Mouse (Mus musculus): ENCODE measurements at regions not wholly inside any gene's neighbourhood (a gene's known extent, or its start where the extent isn't known, plus 50 kb on each side); places are given as distances from the start of the nearest gene placed in this dataset.
A peak's percentile ranks its signal among the peaks of the same experiment; 100 is the strongest.

DNA sequence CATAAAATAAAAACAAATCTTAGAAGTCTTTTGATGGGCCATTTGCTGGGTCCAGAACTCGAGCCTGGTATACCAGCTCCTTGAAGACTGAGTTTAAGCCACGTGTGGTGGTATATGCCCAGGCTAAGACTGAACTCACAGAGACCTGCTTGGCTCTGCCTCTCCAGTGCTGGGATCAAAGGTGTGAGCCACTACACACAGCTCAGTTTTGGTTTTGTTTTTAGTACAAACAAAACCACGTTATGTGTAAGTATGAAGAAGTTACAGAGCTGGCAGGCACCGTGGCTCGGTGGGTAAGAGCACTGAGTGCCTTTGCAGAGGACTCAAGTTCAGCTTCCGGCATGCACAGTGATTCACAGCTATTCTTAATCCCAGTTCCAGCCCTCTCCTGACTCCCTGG, 75.6 kb downstream of the Wdr5 start:
- no peak for DNase-seq (ENCODE audit: low read depth, low spot score)

DNA sequence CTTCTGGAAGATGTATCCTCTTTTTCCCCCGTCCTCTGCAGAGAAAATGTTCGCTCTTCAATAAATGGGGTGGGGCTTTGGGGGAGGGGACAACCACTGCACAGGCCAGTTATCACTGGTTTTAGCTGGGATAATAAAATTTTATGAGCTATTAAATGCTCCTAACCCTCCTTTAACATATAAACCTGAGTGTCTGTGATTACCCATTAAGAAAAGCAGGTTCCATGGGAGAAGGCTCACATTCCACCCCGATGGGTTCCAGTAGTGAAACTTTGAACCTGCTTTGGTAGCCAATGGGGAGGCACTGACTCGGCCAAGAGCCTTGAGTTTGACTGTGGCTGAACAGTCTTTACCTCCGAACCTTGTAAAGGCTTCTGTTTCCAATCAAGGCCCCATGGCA, 76.7 kb downstream of the Wdr5 start:
- DNase-seq (ENCODE audit: low read depth, low spot score) = no peak

DNA sequence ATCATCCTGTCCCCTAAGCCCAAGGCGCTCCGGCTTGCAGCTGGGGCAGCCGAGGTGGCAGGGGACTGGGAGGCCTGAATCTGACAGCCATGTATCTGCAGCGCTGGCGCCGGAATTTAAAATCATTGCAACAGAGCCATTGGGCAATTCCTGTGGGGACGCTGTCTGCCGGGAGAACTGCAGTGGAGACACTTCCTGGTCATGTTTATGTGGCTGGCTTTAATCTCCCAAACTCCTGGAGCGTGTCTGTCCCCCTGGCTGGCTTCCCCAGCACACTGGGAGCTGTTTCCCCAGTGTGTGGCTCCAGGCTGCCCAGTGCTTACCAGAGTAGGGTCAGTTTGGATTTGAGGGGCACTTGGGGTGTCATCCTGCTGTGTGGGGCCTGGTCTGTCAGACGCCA, 78.4 kb downstream of the Wdr5 start:
- no peak for DNase-seq (ENCODE audit: low read depth, low spot score)

DNA sequence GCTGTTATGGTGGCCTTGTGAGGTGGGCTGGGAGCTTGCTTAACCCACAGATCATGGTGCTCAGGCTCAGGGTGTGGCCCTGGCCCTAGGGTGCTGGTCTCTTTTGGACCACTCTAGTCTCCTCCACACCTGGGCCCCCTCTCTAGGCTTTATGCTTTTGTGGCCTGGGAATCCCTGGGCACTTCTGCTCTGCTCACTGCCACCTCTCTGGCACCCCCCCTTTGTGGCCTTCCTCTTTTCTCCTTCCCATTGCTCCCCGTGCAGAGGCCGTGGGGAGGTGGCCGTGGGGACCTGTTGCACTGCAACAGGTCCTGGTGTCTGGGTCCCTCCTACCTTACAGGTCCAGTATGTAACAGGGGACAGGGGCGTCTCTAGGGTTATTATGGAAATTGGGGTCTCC, 80.3 kb downstream of the Wdr5 start:
- DNase-seq (ENCODE audit: low read depth, low spot score) = no peak

DNA sequence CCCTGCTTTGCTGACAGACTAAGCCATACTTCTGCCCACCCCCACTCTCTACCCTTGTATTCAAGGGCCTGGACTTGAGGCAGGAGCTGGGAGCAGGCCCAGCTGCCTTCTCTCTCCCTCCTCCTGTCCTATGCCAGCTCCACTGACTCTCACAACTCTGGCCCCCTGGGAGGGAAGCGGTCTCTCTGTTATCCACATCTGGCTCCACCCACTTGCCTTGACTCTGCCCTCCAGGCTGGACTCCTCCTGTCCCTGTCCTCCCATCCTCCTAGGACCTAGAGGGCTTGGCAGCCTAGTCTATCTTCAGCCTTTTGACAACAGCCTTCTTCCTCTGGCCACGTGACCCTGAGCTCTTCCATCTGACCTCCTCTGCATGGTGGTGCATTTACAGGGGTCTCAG, 80.0 kb upstream of the Rxra start:
- DNase-seq (ENCODE audit: low read depth, low spot score) = no peak

DNA sequence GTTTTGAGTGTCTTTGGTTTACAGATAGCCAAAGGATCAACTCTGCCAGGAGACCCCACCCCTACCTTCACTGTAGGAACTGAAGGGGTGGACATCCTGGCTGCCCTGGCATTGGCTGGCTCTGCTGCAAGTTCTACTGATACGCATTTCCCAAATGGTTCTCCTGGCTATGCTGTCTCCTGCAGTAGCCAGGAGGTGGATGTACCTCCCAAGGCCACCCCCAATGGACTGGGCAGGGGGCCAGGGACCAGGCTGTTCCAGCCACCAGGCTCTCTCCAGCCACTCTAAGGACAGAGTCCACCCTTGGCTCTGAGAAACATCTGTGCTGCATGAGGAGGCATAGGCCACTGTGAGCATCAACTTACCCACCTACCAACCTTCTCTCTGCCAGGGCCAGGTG, 79.3 kb upstream of the Rxra start:
- no peak for DNase-seq (ENCODE audit: low read depth, low spot score)

DNA sequence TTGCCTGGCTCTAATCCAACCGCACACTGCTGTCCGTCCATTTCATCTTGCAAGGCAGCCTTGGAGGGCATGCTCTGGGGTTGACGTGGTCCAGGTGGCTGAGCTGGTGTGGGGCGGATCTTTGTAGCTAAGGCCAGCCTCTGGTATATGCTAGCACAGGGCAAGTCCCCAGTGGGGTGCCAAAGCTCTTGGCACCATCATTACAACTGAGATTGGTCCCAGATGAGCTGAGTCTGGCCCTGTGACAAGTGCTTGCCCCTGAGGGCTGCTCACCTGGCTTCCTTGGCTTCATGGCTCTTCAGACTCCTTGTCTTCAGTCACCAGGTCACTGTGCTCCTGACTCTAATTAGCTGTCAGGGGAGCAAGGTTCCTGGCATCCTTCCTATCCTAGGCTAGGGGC, 78.3 kb upstream of the Rxra start:
- DNase-seq (ENCODE audit: low read depth, low spot score) = no peak

DNA sequence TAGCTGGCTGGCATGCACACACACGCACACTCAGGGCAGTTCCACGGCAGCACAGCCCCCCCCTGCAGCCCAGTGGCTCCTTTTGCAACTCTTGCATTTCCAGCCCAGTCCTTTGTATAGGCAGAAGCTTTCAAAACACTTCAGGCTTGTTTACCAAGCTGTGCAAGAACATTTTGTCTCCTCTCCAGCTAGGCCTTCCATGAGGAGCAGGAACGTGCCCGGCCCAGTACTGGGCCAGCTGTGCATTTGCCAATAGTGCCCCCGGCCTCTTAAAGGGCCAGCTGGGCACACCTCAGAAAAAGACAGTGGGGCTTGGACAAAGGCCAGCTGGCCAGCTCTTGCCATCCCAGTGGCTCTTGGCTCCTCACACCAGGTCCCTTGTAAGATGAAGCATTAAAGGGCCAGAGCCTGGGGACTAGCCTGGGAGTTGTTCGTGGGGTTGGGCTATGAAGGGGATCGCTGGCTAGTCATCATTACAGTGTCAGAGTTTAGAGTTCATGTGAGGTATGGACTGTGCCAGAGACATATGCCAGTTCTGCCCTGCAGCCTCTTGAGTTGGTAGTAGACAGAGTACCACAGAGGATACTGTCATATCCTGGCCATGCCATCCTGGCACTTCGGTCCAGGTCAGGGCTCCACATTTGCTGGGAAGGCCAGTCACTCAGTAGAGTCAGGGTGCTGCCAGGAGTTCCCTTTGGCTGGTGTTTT, 77.0 kb upstream of the Rxra start:
- peak; percentile 41 for DNase-seq (ENCODE audit: low read depth, low spot score)

DNA sequence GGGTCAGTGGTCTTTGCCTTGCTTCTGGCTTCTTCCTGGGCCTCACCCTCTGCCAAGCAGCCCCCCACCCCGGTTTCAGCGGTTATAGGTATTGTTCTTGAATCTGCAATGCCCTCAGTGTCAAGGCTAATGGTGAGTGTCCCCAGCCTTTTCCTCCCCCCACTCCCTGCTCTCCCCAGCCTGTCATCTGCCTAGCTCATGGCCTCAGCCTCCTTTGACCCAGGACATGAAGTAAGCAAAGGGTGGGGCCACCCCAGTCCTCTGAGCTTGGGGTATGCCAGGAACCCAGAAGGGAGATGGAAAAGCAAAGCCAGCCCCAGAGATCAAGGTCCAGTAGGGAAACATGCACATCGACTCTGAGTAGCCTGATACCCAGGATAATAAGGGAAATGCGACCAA, 76.5 kb upstream of the Rxra start:
- no peak for DNase-seq (ENCODE audit: low read depth, low spot score)

DNA sequence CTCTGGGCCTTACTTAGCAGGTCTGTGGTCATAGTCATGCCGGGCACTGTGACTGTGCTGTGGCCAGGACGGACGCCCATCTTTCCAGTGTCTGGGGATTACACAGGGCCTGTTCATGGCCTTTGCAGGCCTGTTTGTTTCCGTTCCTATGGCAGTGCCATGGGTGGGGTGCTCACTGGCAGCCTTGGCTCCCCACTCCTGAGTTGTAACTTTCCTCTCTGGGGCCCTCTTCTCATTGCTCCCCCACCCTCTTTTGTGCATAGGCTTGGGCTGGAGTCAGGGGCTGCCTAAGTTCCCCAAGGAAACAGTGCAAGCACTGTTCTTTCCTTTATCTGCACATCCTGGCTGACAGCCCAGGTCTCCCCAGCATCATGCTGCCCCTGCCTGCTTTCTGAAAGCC, 72.9 kb upstream of the Rxra start:
- no peak for DNase-seq (ENCODE audit: low read depth, low spot score)

DNA sequence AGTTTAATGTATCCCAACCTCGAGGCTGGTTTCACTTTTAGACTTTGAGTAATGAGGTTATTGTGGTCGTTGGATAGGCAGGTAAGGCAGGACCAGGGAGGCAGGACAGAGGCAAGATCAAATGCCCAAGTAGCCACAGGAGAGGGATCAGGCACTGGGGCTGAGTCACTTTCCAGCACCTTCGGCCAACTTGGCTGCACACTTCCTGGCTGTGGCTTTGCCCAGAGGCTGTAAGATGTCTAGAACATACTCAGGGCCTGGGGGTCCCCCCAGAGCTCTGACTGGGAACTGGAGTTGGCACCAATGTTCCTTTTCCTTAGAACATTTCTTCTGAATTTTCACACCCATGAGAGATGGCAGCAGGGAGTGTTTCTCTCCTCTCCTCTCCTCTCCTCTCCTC, 71.7 kb upstream of the Rxra start:
- no peak for DNase-seq (ENCODE audit: low read depth, low spot score)

DNA sequence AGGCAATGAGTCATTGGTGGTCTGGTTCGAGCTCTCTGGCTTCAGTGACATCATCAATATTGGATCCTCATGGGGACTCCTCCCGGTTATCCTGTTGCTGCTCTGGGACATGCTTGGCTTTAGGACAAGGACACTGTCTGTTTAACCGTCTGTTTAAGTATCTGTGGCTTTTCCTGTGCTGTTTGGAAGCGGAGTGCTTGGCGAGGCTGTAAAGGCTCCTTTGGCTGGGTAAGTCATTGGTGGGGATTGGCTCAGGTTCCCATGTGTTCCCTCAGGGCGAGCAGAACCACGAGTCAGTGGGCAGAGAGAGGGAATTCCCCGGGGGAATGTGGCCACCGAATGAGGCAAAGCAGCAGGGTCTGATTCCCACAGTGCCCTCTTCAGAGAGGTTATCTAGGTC, 69.4 kb upstream of the Rxra start:
- no peak for DNase-seq (ENCODE audit: low read depth, low spot score)

DNA sequence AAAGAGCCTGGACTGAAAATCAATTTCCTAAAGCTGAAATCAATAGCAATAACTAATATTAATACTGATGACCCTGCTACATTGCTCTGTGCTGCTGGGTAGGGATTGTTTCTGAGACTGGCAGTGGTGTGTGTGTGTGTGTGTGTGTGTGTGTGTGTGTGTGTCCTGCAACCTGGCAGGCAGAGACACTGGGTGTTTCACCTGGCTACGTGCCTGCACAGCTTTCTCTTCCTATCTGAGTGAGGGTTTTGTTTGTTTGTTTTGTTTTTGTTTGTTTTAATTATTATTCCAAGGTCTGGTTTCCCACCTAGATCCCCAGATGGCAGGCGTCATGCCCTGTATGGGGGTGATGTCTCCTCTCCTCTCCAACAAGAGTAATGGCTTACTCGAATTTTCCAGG, 54.5 kb upstream of the Rxra start:
- no peak for DNase-seq (ENCODE audit: low read depth, low spot score)

DNA sequence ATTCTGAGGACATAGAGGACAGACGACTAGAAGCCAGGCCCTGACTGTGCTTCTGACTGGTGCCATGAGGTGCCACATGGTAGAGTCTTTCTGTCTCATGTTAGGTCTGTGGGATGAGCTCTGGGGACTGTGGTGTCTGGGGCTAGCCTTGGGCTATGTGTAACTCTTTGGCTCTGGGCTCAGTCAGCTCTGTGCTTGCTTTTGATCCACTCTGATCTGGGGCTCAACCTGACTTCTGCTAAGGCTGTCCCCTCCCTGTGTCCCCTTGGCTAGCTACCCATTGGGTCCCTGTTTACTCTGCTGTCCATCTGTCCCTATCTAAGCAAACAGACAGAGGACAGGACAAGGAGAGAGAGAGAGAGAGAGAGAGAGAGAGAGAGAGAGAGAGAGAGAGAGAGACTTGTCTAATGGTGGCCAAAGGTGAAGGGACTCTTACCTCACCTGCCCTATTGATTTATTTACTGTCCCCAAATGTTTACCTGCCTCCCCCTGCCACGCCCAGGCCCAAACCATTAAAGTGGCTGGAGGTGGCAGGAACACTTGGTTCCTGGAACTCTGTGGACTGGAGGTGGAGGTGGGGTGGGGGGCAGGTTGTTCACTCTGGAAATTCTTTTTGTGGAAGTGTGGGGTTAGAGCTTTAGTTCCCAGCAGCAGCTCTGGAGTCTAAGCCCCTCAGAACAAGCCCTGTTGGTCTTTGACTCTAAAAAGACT, 51.4 kb upstream of the Rxra start:
- no peak for DNase-seq (ENCODE audit: low read depth, low spot score)

Data from brain, adult 2 months (tissue).